Mouse (Mus musculus): ENCODE data around the gene Bloc1s1. TPM values are rescaled to one million over a fixed set of nuclear protein-coding genes. Genes with fewer than 3 reads are reported as not detected.

Bloc1s1 gene
- polyA plus RNA-seq, 1 experiment from 2014 or later = 221 TPM

- Histone ChIP-seq H3K4me3 (replicated peaks; ENCODE audit: low read length) (no peak within 1 kb of the TSS), H3K4me2 (ENCODE audit: low read length) (no peak within 1 kb of the TSS), H3K27ac (ENCODE audit: low read length) (no peak within 1 kb of the TSS), H3K9ac (replicated peaks; ENCODE audit: low read depth, low read length) (no peak within 1 kb of the TSS), H3K36me3 (ENCODE audit: control insufficient read depth, insufficient read depth) (no peaks in the 10 kb centered on the region), H3K9me3 (ENCODE audit: control insufficient read depth, low read length) (no peaks in the 10 kb centered on the region), H3K27me3 (replicated peaks; ENCODE audit: control insufficient read depth, insufficient read depth, low read length) (peaks cover 3% of the 10 kb centered on the region), H3K4me1 (replicated peaks; ENCODE audit: control insufficient read depth, insufficient read depth, low read length) (peaks cover 19% of the 10 kb centered on the region)
- ATAC-seq = no peak
- WGBS = 77% methylated on average over 3 of the region's 3 CpGs
Observed at GRCm38 (mm10) chr10:128900698-128901097, 23.1 kb downstream of the Bloc1s1 start, which contains the start of gene Cd63. Cd63 (plus strand) TSS chr10:128900989.

DNA sequence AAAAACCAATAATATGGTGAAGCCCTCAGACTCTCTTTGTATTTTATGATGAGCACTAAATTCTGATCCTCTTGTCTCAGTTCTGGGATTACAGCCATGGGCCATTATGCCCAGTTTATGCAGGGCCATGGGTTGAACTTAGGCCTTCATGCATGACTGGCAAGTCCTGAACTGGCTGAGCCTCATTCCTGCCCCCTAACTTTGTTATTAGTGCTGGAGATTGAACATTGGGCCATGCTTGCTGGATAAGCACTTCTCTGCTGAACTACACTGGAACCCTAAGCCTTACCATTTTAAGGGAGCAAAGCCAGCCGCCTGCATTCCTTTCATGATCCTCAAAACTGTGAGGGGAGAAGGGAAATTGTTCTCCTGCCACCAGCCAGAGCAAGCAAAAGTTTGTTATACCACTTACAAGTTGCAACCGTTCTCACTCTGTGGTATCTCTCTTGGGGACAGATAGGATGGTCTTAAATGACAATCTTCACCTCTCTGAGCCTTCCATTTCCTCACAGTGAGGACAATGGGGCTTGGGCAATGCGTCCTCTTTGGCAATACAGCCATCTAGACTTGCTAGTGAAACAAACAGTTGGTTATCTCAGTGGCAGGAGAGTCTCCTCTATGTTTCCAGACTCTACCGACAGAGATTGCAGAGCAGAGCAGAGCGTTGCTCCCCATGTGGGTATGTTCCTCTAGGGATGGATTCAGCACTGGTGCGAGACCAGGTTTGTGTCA, 23.9 kb downstream of the Bloc1s1 start:
- ATAC-seq = no peak
- Histone ChIP-seq H3K27ac (ENCODE audit: low read length) (no peak overlapping the region), H3K4me1 (replicated peaks; ENCODE audit: control insufficient read depth, insufficient read depth, low read length) (peaks cover 23% of the 10 kb centered on the region), H3K36me3 (ENCODE audit: control insufficient read depth, insufficient read depth) (no peaks in the 10 kb centered on the region), H3K27me3 (replicated peaks; ENCODE audit: control insufficient read depth, insufficient read depth, low read length) (peaks cover 3% of the 10 kb centered on the region), H3K9me3 (ENCODE audit: control insufficient read depth, low read length) (no peaks in the 10 kb centered on the region), H3K4me2 (ENCODE audit: low read length) (no peak overlapping the region), H3K4me3 (replicated peaks; ENCODE audit: low read length) (no peak overlapping the region), H3K9ac (replicated peaks; ENCODE audit: low read depth, low read length) (no peak overlapping the region)
- 83% methylated on average over 6 of the region's 6 CpGs for WGBS

DNA sequence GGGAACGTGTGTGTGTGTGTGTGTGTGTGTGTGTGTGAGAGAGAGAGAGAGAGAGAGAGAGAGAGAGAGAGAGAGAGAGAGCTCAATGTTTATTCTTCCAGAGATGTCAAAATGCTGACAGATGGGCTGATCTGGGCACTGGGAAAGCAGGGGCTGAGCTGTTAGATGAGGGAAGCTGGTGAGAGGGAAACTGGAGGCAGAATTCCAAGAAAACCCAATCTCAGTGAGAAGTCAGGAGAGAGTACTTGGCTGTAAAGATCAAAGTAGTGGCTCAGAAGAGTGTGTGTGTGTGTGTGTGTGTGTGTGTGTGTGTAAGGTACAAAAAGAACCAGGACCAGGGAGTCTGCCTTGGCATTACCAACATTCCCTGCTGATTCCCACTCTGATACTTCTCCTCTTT, 26.3 kb downstream of the Bloc1s1 start:
- ATAC-seq = peak; percentile 33
- 0% methylated on average over 1 of the region's 1 CpGs for WGBS
- Histone ChIP-seq H3K9ac (replicated peaks; ENCODE audit: low read depth, low read length) (no peak overlapping the region), H3K36me3 (ENCODE audit: control insufficient read depth, insufficient read depth) (no peaks in the 10 kb centered on the region), H3K27ac (ENCODE audit: low read length) (no peak overlapping the region), H3K9me3 (ENCODE audit: control insufficient read depth, low read length) (no peaks in the 10 kb centered on the region), H3K4me1 (replicated peaks; ENCODE audit: control insufficient read depth, insufficient read depth, low read length) (peaks cover 28% of the 10 kb centered on the region), H3K27me3 (replicated peaks; ENCODE audit: control insufficient read depth, insufficient read depth, low read length) (peaks cover 3% of the 10 kb centered on the region), H3K4me3 (replicated peaks; ENCODE audit: low read length) (no peak overlapping the region), H3K4me2 (ENCODE audit: low read length) (no peak overlapping the region)

- H3K4me3 ChIP-seq (replicated peaks; ENCODE audit: low read length) = no peak overlapping the region
- no peak overlapping the region for H3K4me2 ChIP-seq (ENCODE audit: low read length)
- no peaks in the 10 kb centered on the region for H3K9me3 ChIP-seq (ENCODE audit: control insufficient read depth, low read length)
- no peak for ATAC-seq
- no peak overlapping the region for H3K27ac ChIP-seq (ENCODE audit: low read length)
- H3K9ac ChIP-seq (replicated peaks; ENCODE audit: low read depth, low read length) = no peak overlapping the region
- H3K27me3 ChIP-seq (replicated peaks; ENCODE audit: control insufficient read depth, insufficient read depth, low read length) = peaks cover 3% of the 10 kb centered on the region
- H3K36me3 ChIP-seq (ENCODE audit: control insufficient read depth, insufficient read depth) = no peaks in the 10 kb centered on the region
- peaks cover 31% of the 10 kb centered on the region for H3K4me1 ChIP-seq (replicated peaks; ENCODE audit: control insufficient read depth, insufficient read depth, low read length)
- 48% methylated on average over 1 of the region's 1 CpGs for WGBS
Observed at GRCm38 (mm10) chr10:128896807-128897206, 27.0 kb downstream of the Bloc1s1 start.

- Histone ChIP-seq H3K4me3 (replicated peaks; ENCODE audit: low read length) (0 out of 2 replicates have a peak overlapping the region, but pooled peaks have one; percentile 11), H3K27me3 (replicated peaks; ENCODE audit: control insufficient read depth, insufficient read depth, low read length) (peaks cover 3% of the 10 kb centered on the region), H3K9ac (replicated peaks; ENCODE audit: low read depth, low read length) (peak overlapping the region; percentile 41; the same call in 1 of the 2 replicates), H3K36me3 (ENCODE audit: control insufficient read depth, insufficient read depth) (no peaks in the 10 kb centered on the region), H3K9me3 (ENCODE audit: control insufficient read depth, low read length) (no peaks in the 10 kb centered on the region), H3K27ac (ENCODE audit: low read length) (no peak overlapping the region), H3K4me1 (replicated peaks; ENCODE audit: control insufficient read depth, insufficient read depth, low read length) (peaks cover 31% of the 10 kb centered on the region), H3K4me2 (ENCODE audit: low read length) (peak overlapping the region; percentile 28)
- peak; percentile 42 for ATAC-seq
- 2% methylated on average over 17 of the region's 17 CpGs for WGBS
Observed at GRCm38 (mm10) chr10:128895952-128896693, 27.7 kb downstream of the Bloc1s1 start.

GRCm38 (mm10) chr10:128895437-128895836, 28.4 kb downstream of the Bloc1s1 start:
- no peak overlapping the region for H3K4me3 ChIP-seq (replicated peaks; ENCODE audit: low read length)
- H3K9ac ChIP-seq (replicated peaks; ENCODE audit: low read depth, low read length) = no peak overlapping the region
- no peaks in the 10 kb centered on the region for H3K36me3 ChIP-seq (ENCODE audit: control insufficient read depth, insufficient read depth)
- under 1% methylated on average over 9 of the region's 9 CpGs for WGBS
- peak overlapping the region; percentile 28 for H3K4me2 ChIP-seq (ENCODE audit: low read length)
- H3K27me3 ChIP-seq (replicated peaks; ENCODE audit: control insufficient read depth, insufficient read depth, low read length) = peaks cover 3% of the 10 kb centered on the region
- H3K4me1 ChIP-seq (replicated peaks; ENCODE audit: control insufficient read depth, insufficient read depth, low read length) = peaks cover 34% of the 10 kb centered on the region
- H3K27ac ChIP-seq (ENCODE audit: low read length) = no peak overlapping the region
- H3K9me3 ChIP-seq (ENCODE audit: control insufficient read depth, low read length) = no peaks in the 10 kb centered on the region
- ATAC-seq = no peak

DNA sequence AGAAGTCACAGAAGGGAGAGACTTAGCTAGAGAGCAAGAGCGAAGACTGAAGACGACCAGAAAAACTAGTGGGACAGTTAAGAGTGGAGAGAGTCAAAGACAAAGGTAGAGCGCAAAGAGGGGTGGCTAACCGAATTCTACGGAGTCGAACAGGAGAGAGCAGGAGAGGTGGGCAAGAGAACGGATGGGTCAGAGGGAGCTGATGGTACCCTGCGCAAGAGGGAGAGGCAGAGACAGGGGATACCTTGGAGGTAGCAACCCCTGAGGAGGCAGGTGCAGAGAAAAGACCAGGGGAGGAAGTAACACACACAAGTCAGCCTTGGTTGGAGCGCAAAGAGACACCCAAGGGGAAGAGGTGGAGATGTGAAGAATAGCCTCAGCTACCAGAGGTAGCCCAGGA, 31.6 kb downstream of the Bloc1s1 start:
- Histone ChIP-seq H3K4me1 (replicated peaks; ENCODE audit: control insufficient read depth, insufficient read depth, low read length) (peaks cover 53% of the 10 kb centered on the region), H3K9me3 (ENCODE audit: control insufficient read depth, low read length) (no peaks in the 10 kb centered on the region), H3K9ac (replicated peaks; ENCODE audit: low read depth, low read length) (peak overlapping the region; percentile 85), H3K4me3 (replicated peaks; ENCODE audit: low read length) (peak overlapping the region; percentile 80), H3K36me3 (ENCODE audit: control insufficient read depth, insufficient read depth) (no peaks in the 10 kb centered on the region), H3K27me3 (replicated peaks; ENCODE audit: control insufficient read depth, insufficient read depth, low read length) (peaks cover 3% of the 10 kb centered on the region), H3K27ac (ENCODE audit: low read length) (peak overlapping the region; percentile 93), H3K4me2 (ENCODE audit: low read length) (peak overlapping the region; percentile 73)
- WGBS = 2% methylated on average over 9 of the region's 9 CpGs
- peak; percentile 21 for ATAC-seq

GRCm38 (mm10) chr10:128891296-128892094, 32.3 kb downstream of the Bloc1s1 start, which contains the start of gene Gdf11:
Gdf11 (minus strand) TSS chr10:128891718.
- peak; percentile 84 for ATAC-seq
- Histone ChIP-seq H3K4me3 (replicated peaks; ENCODE audit: low read length) (peak within 1 kb of the TSS; percentile 80), H3K9ac (replicated peaks; ENCODE audit: low read depth, low read length) (peak within 1 kb of the TSS; percentile 85), H3K27me3 (replicated peaks; ENCODE audit: control insufficient read depth, insufficient read depth, low read length) (peaks cover 3% of the 10 kb centered on the region), H3K27ac (ENCODE audit: low read length) (peak within 1 kb of the TSS; percentile 93), H3K36me3 (ENCODE audit: control insufficient read depth, insufficient read depth) (no peaks in the 10 kb centered on the region), H3K4me1 (replicated peaks; ENCODE audit: control insufficient read depth, insufficient read depth, low read length) (peaks cover 45% of the 10 kb centered on the region), H3K9me3 (ENCODE audit: control insufficient read depth, low read length) (no peaks in the 10 kb centered on the region), H3K4me2 (ENCODE audit: low read length) (peak within 1 kb of the TSS; percentile 73)
- WGBS = under 1% methylated on average over 60 of the region's 89 CpGs

Data from forebrain, embryonic 16.5 days (tissue).